Mouse (Mus musculus): ENCODE data around the gene Ms4a8a. TPM values are rescaled to one million over a fixed set of nuclear protein-coding genes. Genes with fewer than 3 reads are reported as not detected.

Gene Ms4a8a
- polyA plus RNA-seq, 1 experiment from 2014 or later, result 9.1 TPM

- Histone ChIP-seq H3K9ac (replicated peaks; ENCODE audit: low read depth, low read length) (no peak overlapping the region), H3K9me3 (ENCODE audit: control insufficient read depth, low read depth, low read length) (no peaks in the 10 kb centered on the region), H3K4me3 (ENCODE audit: low read depth, low read length) (no peak overlapping the region), H3K36me3 (ENCODE audit: control insufficient read depth, insufficient read depth, low read length) (no peaks in the 10 kb centered on the region), H3K4me1 (ENCODE audit: control insufficient read depth, insufficient read depth, low read length) (no peaks in the 10 kb centered on the region), H3K27me3 (ENCODE audit: control insufficient read depth, insufficient read depth, low read length) (no peaks in the 10 kb centered on the region), H3K4me2 (replicated peaks; ENCODE audit: low read depth, low read length) (no peak overlapping the region), H3K27ac (ENCODE audit: low read length) (no peak overlapping the region)
- ATAC-seq (ENCODE audit: insufficient number of reproducible peaks, insufficient read depth, low FRiP score, low read depth), result no peak
- WGBS, result 78% methylated on average over 6 of the region's 6 CpGs
Measured at GRCm38 (mm10) chr19:11048009-11048408, 32.9 kb downstream of the Ms4a8a start.

- ATAC-seq (ENCODE audit: insufficient number of reproducible peaks, insufficient read depth, low FRiP score, low read depth), result peak; percentile 98
- Histone ChIP-seq H3K27ac (ENCODE audit: low read length) (no peak overlapping the region), H3K4me1 (ENCODE audit: control insufficient read depth, insufficient read depth, low read length) (no peaks in the 10 kb centered on the region), H3K9me3 (ENCODE audit: control insufficient read depth, low read depth, low read length) (no peaks in the 10 kb centered on the region), H3K36me3 (ENCODE audit: control insufficient read depth, insufficient read depth, low read length) (no peaks in the 10 kb centered on the region), H3K4me2 (replicated peaks; ENCODE audit: low read depth, low read length) (peak overlapping the region; percentile 38), H3K4me3 (ENCODE audit: low read depth, low read length) (peak overlapping the region; percentile 29), H3K27me3 (ENCODE audit: control insufficient read depth, insufficient read depth, low read length) (no peaks in the 10 kb centered on the region), H3K9ac (replicated peaks; ENCODE audit: low read depth, low read length) (no peak overlapping the region)
- WGBS, result 6% methylated on average over 40 of the region's 40 CpGs
Measured at GRCm38 (mm10) chr19:11044996-11045711, 35.7 kb downstream of the Ms4a8a start.

- peak overlapping the region; percentile 29 for H3K4me3 ChIP-seq (ENCODE audit: low read depth, low read length)
- no peak overlapping the region for H3K9ac ChIP-seq (replicated peaks; ENCODE audit: low read depth, low read length)
- no peaks in the 10 kb centered on the region for H3K4me1 ChIP-seq (ENCODE audit: control insufficient read depth, insufficient read depth, low read length)
- 20% methylated on average over 5 of the region's 5 CpGs for WGBS
- H3K9me3 ChIP-seq (ENCODE audit: control insufficient read depth, low read depth, low read length), result no peaks in the 10 kb centered on the region
- peak overlapping the region; percentile 38 for H3K4me2 ChIP-seq (replicated peaks; ENCODE audit: low read depth, low read length)
- no peaks in the 10 kb centered on the region for H3K36me3 ChIP-seq (ENCODE audit: control insufficient read depth, insufficient read depth, low read length)
- no peaks in the 10 kb centered on the region for H3K27me3 ChIP-seq (ENCODE audit: control insufficient read depth, insufficient read depth, low read length)
- H3K27ac ChIP-seq (ENCODE audit: low read length), result no peak overlapping the region
- peak; percentile 62 for ATAC-seq (ENCODE audit: insufficient number of reproducible peaks, insufficient read depth, low FRiP score, low read depth)
Measured at GRCm38 (mm10) chr19:11044671-11044995, 36.3 kb downstream of the Ms4a8a start.

- Histone ChIP-seq H3K27me3 (ENCODE audit: control insufficient read depth, insufficient read depth, low read length) (no peaks in the 10 kb centered on the region), H3K9me3 (ENCODE audit: control insufficient read depth, low read depth, low read length) (no peaks in the 10 kb centered on the region), H3K27ac (ENCODE audit: low read length) (no peak overlapping the region), H3K4me2 (replicated peaks; ENCODE audit: low read depth, low read length) (no peak overlapping the region), H3K4me3 (ENCODE audit: low read depth, low read length) (no peak overlapping the region), H3K36me3 (ENCODE audit: control insufficient read depth, insufficient read depth, low read length) (no peaks in the 10 kb centered on the region), H3K4me1 (ENCODE audit: control insufficient read depth, insufficient read depth, low read length) (no peaks in the 10 kb centered on the region), H3K9ac (replicated peaks; ENCODE audit: low read depth, low read length) (no peak overlapping the region)
- ATAC-seq (ENCODE audit: insufficient number of reproducible peaks, insufficient read depth, low FRiP score, low read depth), result no peak
Measured at GRCm38 (mm10) chr19:11037570-11037969, 43.3 kb downstream of the Ms4a8a start.

GRCm38 (mm10) chr19:11022382-11022781 lies 58.5 kb downstream of the Ms4a8a start:
- H3K27me3 ChIP-seq (ENCODE audit: control insufficient read depth, insufficient read depth, low read length), result no peaks in the 10 kb centered on the region
- H3K9ac ChIP-seq (replicated peaks; ENCODE audit: low read depth, low read length), result no peak overlapping the region
- no peaks in the 10 kb centered on the region for H3K4me1 ChIP-seq (ENCODE audit: control insufficient read depth, insufficient read depth, low read length)
- H3K9me3 ChIP-seq (ENCODE audit: control insufficient read depth, low read depth, low read length), result no peaks in the 10 kb centered on the region
- no peak for ATAC-seq (ENCODE audit: insufficient number of reproducible peaks, insufficient read depth, low FRiP score, low read depth)
- H3K27ac ChIP-seq (ENCODE audit: low read length), result no peak overlapping the region
- H3K4me2 ChIP-seq (replicated peaks; ENCODE audit: low read depth, low read length), result no peak overlapping the region
- no peaks in the 10 kb centered on the region for H3K36me3 ChIP-seq (ENCODE audit: control insufficient read depth, insufficient read depth, low read length)
- H3K4me3 ChIP-seq (ENCODE audit: low read depth, low read length), result no peak overlapping the region

- H3K4me1 ChIP-seq (ENCODE audit: control insufficient read depth, insufficient read depth, low read length), result no peaks in the 10 kb centered on the region
- no peaks in the 10 kb centered on the region for H3K9me3 ChIP-seq (ENCODE audit: control insufficient read depth, low read depth, low read length)
- H3K4me3 ChIP-seq (ENCODE audit: low read depth, low read length), result no peak within 1 kb of the TSS
- H3K4me2 ChIP-seq (replicated peaks; ENCODE audit: low read depth, low read length), result no peak within 1 kb of the TSS
- H3K9ac ChIP-seq (replicated peaks; ENCODE audit: low read depth, low read length), result no peak within 1 kb of the TSS
- no peaks in the 10 kb centered on the region for H3K36me3 ChIP-seq (ENCODE audit: control insufficient read depth, insufficient read depth, low read length)
- no peak for ATAC-seq (ENCODE audit: insufficient number of reproducible peaks, insufficient read depth, low FRiP score, low read depth)
- no peak within 1 kb of the TSS for H3K27ac ChIP-seq (ENCODE audit: low read length)
- no peaks in the 10 kb centered on the region for H3K27me3 ChIP-seq (ENCODE audit: control insufficient read depth, insufficient read depth, low read length)
- 82% methylated on average over 3 of the region's 3 CpGs for WGBS
Measured at GRCm38 (mm10) chr19:11017891-11018290, 63.0 kb downstream of the Ms4a8a start, which contains the start of gene Ms4a18. Gene Ms4a18 (minus strand): TSS chr19:11018031.

Other genes starting within 250 kb of the Ms4a8a start
- 0.45 and 0.52 TPM in 2 replicates for gene Slc15a3, start 241.4 kb downstream of the Ms4a8a start, polyA plus RNA-seq (2014; fragmentation: Nextera tagmentation; extraction: Ambion mirVana)
- gene Tmem132a, start 211.2 kb downstream of the Ms4a8a start, polyA plus RNA-seq (2014; fragmentation: Nextera tagmentation; extraction: Ambion mirVana), result 59.3 and 63.2 TPM in 2 replicates
- gene Tmem109, start 199.1 kb downstream of the Ms4a8a start, polyA plus RNA-seq (2014; fragmentation: Nextera tagmentation; extraction: Ambion mirVana), result 132 and 137 TPM in 2 replicates
- gene Prpf19, start 185.9 kb downstream of the Ms4a8a start, polyA plus RNA-seq (2014; fragmentation: Nextera tagmentation; extraction: Ambion mirVana), result 47.9 and 49.9 TPM in 2 replicates
- not detected in 2 replicates for gene Zp1, start 160.5 kb downstream of the Ms4a8a start, polyA plus RNA-seq (2014; fragmentation: Nextera tagmentation; extraction: Ambion mirVana)
- gene Ptgdr2, start 143.9 kb downstream of the Ms4a8a start, polyA plus RNA-seq (2014; fragmentation: Nextera tagmentation; extraction: Ambion mirVana), result not detected in 2 replicates
- 21.3 and 24.6 TPM in 2 replicates for gene Ccdc86, start 131.8 kb downstream of the Ms4a8a start, polyA plus RNA-seq (2014; fragmentation: Nextera tagmentation; extraction: Ambion mirVana)
- 0.52 TPM in 1 of 2 replicates, not detected in the other for gene Ms4a10, start 106.4 kb downstream of the Ms4a8a start, polyA plus RNA-seq (2014; fragmentation: Nextera tagmentation; extraction: Ambion mirVana)
- gene Ms4a15, start 87.9 kb downstream of the Ms4a8a start, polyA plus RNA-seq (2014; fragmentation: Nextera tagmentation; extraction: Ambion mirVana), result not detected in 2 replicates
- 0.35 TPM in 1 of 2 replicates, not detected in the other for gene Ms4a18, start 63.1 kb downstream of the Ms4a8a start, polyA plus RNA-seq (2014; fragmentation: Nextera tagmentation; extraction: Ambion mirVana)
- not detected in 2 replicates for gene 1700017D01Rik, start 49.8 kb upstream of the Ms4a8a start, polyA plus RNA-seq (2014; fragmentation: Nextera tagmentation; extraction: Ambion mirVana)
- not detected in 2 replicates for gene 1700025F22Rik, start 84.2 kb upstream of the Ms4a8a start, polyA plus RNA-seq (2014; fragmentation: Nextera tagmentation; extraction: Ambion mirVana)
- gene Ms4a13, start 115.6 kb upstream of the Ms4a8a start, polyA plus RNA-seq (2014; fragmentation: Nextera tagmentation; extraction: Ambion mirVana), result not detected in 2 replicates
- gene Ms4a12, start 151.3 kb upstream of the Ms4a8a start, polyA plus RNA-seq (2014; fragmentation: Nextera tagmentation; extraction: Ambion mirVana), result not detected in 2 replicates
- gene Ms4a1, start 185.1 kb upstream of the Ms4a8a start, polyA plus RNA-seq (2014; fragmentation: Nextera tagmentation; extraction: Ambion mirVana), result 0.12 TPM in 1 of 2 replicates, not detected in the other
- not detected in 2 replicates for gene Ms4a5, start 202.8 kb upstream of the Ms4a8a start, polyA plus RNA-seq (2014; fragmentation: Nextera tagmentation; extraction: Ambion mirVana)
- 0.08 TPM in 1 of 2 replicates, not detected in the other for gene Ms4a14, start 233.4 kb upstream of the Ms4a8a start, polyA plus RNA-seq (2014; fragmentation: Nextera tagmentation; extraction: Ambion mirVana)